Mouse (Mus musculus) hindbrain, embryonic 11.5 days (tissue): ENCODE data around the gene Plpp2. TPM values are rescaled to one million over a fixed set of nuclear protein-coding genes. Genes with fewer than 3 reads are reported as not detected.

Experiments used
- ATAC-seq: fragments of 200-750 bp; cut with Nextera tagmentation; 2 replicates; pipeline ENCODE4 v1.8.0; 2017; ENCODE audit warnings: mild to moderate bottlenecking, moderate TSS enrichment, moderate library complexity; ENCODE audit not compliant: low FRiP score
- DNase-seq: peaks from one replicate; pipeline ENCODE4 v3.0.0-alpha.2; 2015; ENCODE audit warnings: low spot score
- H3K27ac ChIP-seq: fragments of 300-500 bp; sonication (generic); 2 replicates; pipeline ENCODE4 v1.5.1; 2014; ENCODE audit warnings: mild to moderate bottlenecking, low read depth, low read length
- H3K27me3 ChIP-seq: fragments of 300-500 bp; sonication (generic); 2 replicates; pipeline ENCODE4 v1.6.1; 2014; ENCODE audit warnings: mild to moderate bottlenecking, low read length, moderate library complexity, mixed read lengths; ENCODE audit not compliant: control insufficient read depth, insufficient read depth
- H3K36me3 ChIP-seq: fragments of 300-500 bp; sonication (generic); 2 replicates; pipeline ENCODE4 v1.6.1; 2014; ENCODE audit warnings: mild to moderate bottlenecking, low read length, moderate library complexity, mixed read lengths; ENCODE audit not compliant: control insufficient read depth, insufficient read depth
- H3K4me1 ChIP-seq: fragments of 300-500 bp; sonication (generic); replicated peaks from 2 replicates; pipeline ENCODE4 v1.6.1; 2014; ENCODE audit warnings: low read length, mixed read lengths; ENCODE audit not compliant: control insufficient read depth, insufficient read depth
- H3K4me2 ChIP-seq: fragments of 300-500 bp; sonication (generic); replicated peaks from 2 replicates; pipeline ENCODE4 v1.6.1; 2014; ENCODE audit warnings: mild to moderate bottlenecking, low read depth, low read length
- H3K4me3 ChIP-seq: fragments of 300-500 bp; sonication (generic); 2 replicates; pipeline ENCODE4 v1.5.1; 2014; ENCODE audit warnings: low read depth, low read length
- H3K9ac ChIP-seq: fragments of 300-500 bp; sonication (generic); 2 replicates; pipeline ENCODE4 v1.6.1; 2014; ENCODE audit warnings: low read depth, low read length
- H3K9me3 ChIP-seq: fragments of 300-500 bp; sonication (generic); 2 replicates; pipeline ENCODE4 v1.6.1; 2016; ENCODE audit warnings: low read length; ENCODE audit not compliant: control insufficient read depth
- WGBS: fragments of 180-500 bp; shearing (Covaris S2); extraction: QIAGEN DNeasy Blood & Tissue Kit; methylation state at CpG from one replicate; pipeline ENCODE4 v1.1.7; 2014; 5-methylcytosine and 5-hydroxymethylcytosine counted together
- polyA plus RNA-seq: library from polyadenylated mRNA; unstranded; fragments of >200 nt; fragmentation: Nextera tagmentation; extraction: Ambion mirVana; gene quantifications from 2 replicates; pipeline ENCODE4 v1.2.1, GENCODE M21; 2014

Gene Plpp2
- polyA plus RNA-seq, 1 experiment from 2014 or later = 12.4 TPM

GRCm38 (mm10) chr10:79574796-79575195 lies 41.2 kb upstream of the Plpp2 start:
- ATAC-seq = no peak

GRCm38 (mm10) chr10:79574350-79574749 lies 40.8 kb upstream of the Plpp2 start:
- H3K9me3 ChIP-seq = no peaks in the 10 kb centered on the region
- no peak overlapping the region for H3K4me3 ChIP-seq
- H3K4me1 ChIP-seq = no peaks in the 10 kb centered on the region
- no peaks in the 10 kb centered on the region for H3K36me3 ChIP-seq
- ATAC-seq (no peak), DNase-seq (no peak)
- WGBS = 83% methylated on average over 8 of the region's 8 CpGs
- H3K9ac ChIP-seq = no peak overlapping the region
- no peaks in the 10 kb centered on the region for H3K27me3 ChIP-seq
- H3K27ac ChIP-seq = no peak overlapping the region
- no peak overlapping the region for H3K4me2 ChIP-seq

More at GRCm38 (mm10) chr10:79574796-79575195, 41.2 kb upstream of the Plpp2 start:
- WGBS = 92% methylated on average over 6 of the region's 6 CpGs
- no peaks in the 10 kb centered on the region for H3K4me1 ChIP-seq
- no peak overlapping the region for H3K4me2 ChIP-seq
- H3K27ac ChIP-seq = no peak overlapping the region
- H3K36me3 ChIP-seq = no peaks in the 10 kb centered on the region
- no peak for DNase-seq
- no peak overlapping the region for H3K4me3 ChIP-seq
- no peaks in the 10 kb centered on the region for H3K9me3 ChIP-seq
- no peak overlapping the region for H3K9ac ChIP-seq
- no peaks in the 10 kb centered on the region for H3K27me3 ChIP-seq

GRCm38 (mm10) chr10:79573611-79574010 lies 40.0 kb upstream of the Plpp2 start:
- Histone ChIP-seq H3K4me2 (no peak overlapping the region), H3K9me3 (no peaks in the 10 kb centered on the region), H3K9ac (no peak overlapping the region), H3K4me1 (no peaks in the 10 kb centered on the region), H3K27me3 (no peaks in the 10 kb centered on the region), H3K4me3 (no peak overlapping the region), H3K27ac (no peak overlapping the region), H3K36me3 (no peaks in the 10 kb centered on the region)
- ATAC-seq (no peak), DNase-seq (no peak)
- 90% methylated on average over 6 of the region's 6 CpGs for WGBS

GRCm38 (mm10) chr10:79571314-79571713 lies 37.7 kb upstream of the Plpp2 start:
- Histone ChIP-seq H3K27me3 (no peaks in the 10 kb centered on the region), H3K4me3 (no peak overlapping the region), H3K4me2 (no peak overlapping the region), H3K27ac (no peak overlapping the region), H3K4me1 (no peaks in the 10 kb centered on the region), H3K9me3 (no peaks in the 10 kb centered on the region), H3K36me3 (no peaks in the 10 kb centered on the region), H3K9ac (no peak overlapping the region)
- no peak for DNase-seq
- WGBS = 91% methylated on average over 2 of the region's 2 CpGs
- ATAC-seq = no peak

GRCm38 (mm10) chr10:79569921-79570320 lies 36.3 kb upstream of the Plpp2 start:
- 86% methylated on average over 5 of the region's 5 CpGs for WGBS
- no peaks in the 10 kb centered on the region for H3K4me1 ChIP-seq
- H3K9me3 ChIP-seq = no peaks in the 10 kb centered on the region
- ATAC-seq (no peak), DNase-seq (no peak)
- no peak overlapping the region for H3K4me2 ChIP-seq
- no peak overlapping the region for H3K9ac ChIP-seq
- H3K27ac ChIP-seq = no peak overlapping the region
- no peak overlapping the region for H3K4me3 ChIP-seq
- no peaks in the 10 kb centered on the region for H3K36me3 ChIP-seq
- H3K27me3 ChIP-seq = no peaks in the 10 kb centered on the region

GRCm38 (mm10) chr10:79559716-79560115 lies 26.1 kb upstream of the Plpp2 start:
- H3K4me3 ChIP-seq = no peak overlapping the region
- no peak overlapping the region for H3K27ac ChIP-seq
- no peaks in the 10 kb centered on the region for H3K36me3 ChIP-seq
- WGBS = 93% methylated on average over 2 of the region's 2 CpGs
- DNase-seq (no peak), ATAC-seq (no peak)
- no peaks in the 10 kb centered on the region for H3K27me3 ChIP-seq
- H3K9ac ChIP-seq = no peak overlapping the region
- H3K4me1 ChIP-seq = no peaks in the 10 kb centered on the region
- H3K4me2 ChIP-seq = no peak overlapping the region
- no peaks in the 10 kb centered on the region for H3K9me3 ChIP-seq

- no peak overlapping the region for H3K27ac ChIP-seq
Measured at GRCm38 (mm10) chr10:79557496-79557895, 23.9 kb upstream of the Plpp2 start.

GRCm38 (mm10) chr10:79556951-79557350 lies 23.4 kb upstream of the Plpp2 start:
- Histone ChIP-seq H3K36me3 (no peaks in the 10 kb centered on the region), H3K9me3 (no peaks in the 10 kb centered on the region), H3K4me3 (no peak overlapping the region), H3K27me3 (no peaks in the 10 kb centered on the region), H3K27ac (no peak overlapping the region), H3K9ac (no peak overlapping the region), H3K4me1 (peaks cover 6% of the 10 kb centered on the region), H3K4me2 (no peak overlapping the region)
- no peak for DNase-seq
- 82% methylated on average over 5 of the region's 5 CpGs for WGBS
- ATAC-seq = no peak

More at GRCm38 (mm10) chr10:79557496-79557895, 23.9 kb upstream of the Plpp2 start:
- H3K9ac ChIP-seq = no peak overlapping the region
- no peak overlapping the region for H3K4me3 ChIP-seq
- no peaks in the 10 kb centered on the region for H3K36me3 ChIP-seq
- no peaks in the 10 kb centered on the region for H3K27me3 ChIP-seq
- no peaks in the 10 kb centered on the region for H3K9me3 ChIP-seq
- WGBS = 93% methylated on average over 5 of the region's 5 CpGs
- peaks cover 6% of the 10 kb centered on the region for H3K4me1 ChIP-seq
- ATAC-seq (no peak), DNase-seq (no peak)
- no peak overlapping the region for H3K4me2 ChIP-seq

GRCm38 (mm10) chr10:79555238-79555724 lies 21.7 kb upstream of the Plpp2 start:
- ATAC-seq = no peak; the same call in 1 of the 2 replicates
- Histone ChIP-seq H3K4me2 (peak overlapping the region; percentile 87), H3K9ac (peak overlapping the region; percentile 91), H3K4me3 (peak overlapping the region; percentile 72), H3K36me3 (no peaks in the 10 kb centered on the region), H3K4me1 (peaks cover 6% of the 10 kb centered on the region), H3K27me3 (no peaks in the 10 kb centered on the region), H3K27ac (no peak overlapping the region), H3K9me3 (no peaks in the 10 kb centered on the region)
- DNase-seq = no peak
- WGBS = 29% methylated on average over 7 of the region's 7 CpGs
